In genomic region chr6:89024101-89024650, GRCm38 (mm10) we compare ENCODE assay signal across 10 mouse cellular contexts.
DNase-seq lines count a peak whose midpoint lies in the region; ATAC-seq and TF ChIP-seq lines count a peak whose summit lies in the region.
"Had no signal": no experiment of that assay in that cellular context is flagged by ENCODE, and none has a peak within 500 bp of the region (broad histone marks: within the 10 kb centered on the region; RNA-seq: fewer than 3 reads in every experiment).

No protein-coding gene starts in this region.

- TF ChIP-seq CTCF in left cerebral cortex, adult 2 months (IDR thresholded peaks at IDR 0.05), result no peak; the same call in 1 of the 2 replicates
- TF ChIP-seq CTCF in brain, embryonic 14.5 days (IDR thresholded peaks at IDR 0.05; ENCODE audit: borderline replicate concordance, extremely low read depth, insufficient read depth, insufficient read length), result peak; percentile 45; the same call in 1 of the 2 replicates

- WGBS in hindbrain, embryonic 12.5 days, result 22% methylated on average over 11 of the region's 11 CpGs
- WGBS in neural tube, embryonic 14.5 days, result 13% methylated on average over 11 of the region's 11 CpGs
- WGBS in kidney, embryonic 16.5 days, result 39% methylated on average over 11 of the region's 11 CpGs

- H3K4me2 ChIP-seq in hindbrain, embryonic 12.5 days (replicated peaks), result no peak overlapping the region
- no peak overlapping the region for H3K4me2 ChIP-seq in neural tube, embryonic 14.5 days (ENCODE audit: low read depth, low read length)
- no peak overlapping the region for H3K4me2 ChIP-seq in kidney, embryonic 16.5 days (replicated peaks; ENCODE audit: low read depth, low read length)

- H3K27ac ChIP-seq in left cerebral cortex, adult 2 months, result no peak overlapping the region
- no peak overlapping the region for H3K27ac ChIP-seq in hindbrain, embryonic 12.5 days
- no peak overlapping the region for H3K27ac ChIP-seq in neural tube, embryonic 14.5 days (ENCODE audit: low read depth, low read length)
- no peak overlapping the region for H3K27ac ChIP-seq in kidney, embryonic 16.5 days (ENCODE audit: low read length)

- peaks cover 50% of the 10 kb centered on the region for H3K27me3 ChIP-seq in hindbrain, embryonic 12.5 days
- peaks cover 7% of the 10 kb centered on the region for H3K27me3 ChIP-seq in neural tube, embryonic 14.5 days (ENCODE audit: control insufficient read depth, insufficient read depth, low read length)
- peaks cover 4% of the 10 kb centered on the region; the same call in 1 of the 2 replicates for H3K27me3 ChIP-seq in kidney, embryonic 16.5 days (ENCODE audit: insufficient read depth, low read length)

- intact Hi-C loops in left cerebral cortex, postnatal 4 days (cut with DNase I), result no loop called here
- intact Hi-C loops in left cerebral cortex, adult 2 months (cut with DNase I), result no loop called here

- DNase-seq in left cerebral cortex, postnatal 4 days, result peak; percentile 28
- DNase-seq in left cerebral cortex, adult 2 months (ENCODE audit: extremely low spot score in 1 of 2, low spot score in 2 of 2), result no peak
- DNase-seq in brain, embryonic 14.5 days (ENCODE audit: low read depth), result peak; percentile 96
- no peak for DNase-seq in layer of hippocampus, adult 9-10 months (ENCODE audit: low spot score)
- DNase-seq in spleen, postnatal 36 days (ENCODE audit: low spot score in 2 of 2), result no peak
- DNase-seq: kidney, postnatal 10 days had no signal

- no peak overlapping the region for H3K4me3 ChIP-seq in left cerebral cortex, adult 2 months
- H3K4me3 ChIP-seq in hindbrain, embryonic 12.5 days, result no peak overlapping the region
- H3K4me3 ChIP-seq in neural tube, embryonic 14.5 days (ENCODE audit: low read depth, low read length), result no peak overlapping the region
- H3K4me3 ChIP-seq in kidney, embryonic 16.5 days (ENCODE audit: low read length), result no peak overlapping the region

- TF ChIP-seq POLR2A in brain, embryonic 14.5 days (IDR thresholded peaks at IDR 0.05; ENCODE audit: borderline replicate concordance, extremely low read depth, insufficient read depth, insufficient read length, poor library complexity, severe bottlenecking), result no peak

- H3K36me3 ChIP-seq in hindbrain, embryonic 12.5 days, result no peaks in the 10 kb centered on the region
- no peaks in the 10 kb centered on the region for H3K36me3 ChIP-seq in neural tube, embryonic 14.5 days (ENCODE audit: control insufficient read depth, insufficient read depth, low read length)
- no peaks in the 10 kb centered on the region for H3K36me3 ChIP-seq in kidney, embryonic 16.5 days (ENCODE audit: insufficient read depth, low read length)
- H3K36me3 ChIP-seq: G1E had no signal

- no peak overlapping the region for H3K9ac ChIP-seq in hindbrain, embryonic 12.5 days
- H3K9ac ChIP-seq in neural tube, embryonic 14.5 days (replicated peaks; ENCODE audit: low read depth, low read length), result no peak overlapping the region
- no peak overlapping the region for H3K9ac ChIP-seq in kidney, embryonic 16.5 days (replicated peaks; ENCODE audit: low read length)

- H3K4me1 ChIP-seq in hindbrain, embryonic 12.5 days, result peaks cover 15% of the 10 kb centered on the region; the same call in 1 of the 2 replicates
- H3K4me1 ChIP-seq in neural tube, embryonic 14.5 days (ENCODE audit: control insufficient read depth, insufficient read depth, low read length), result no peaks in the 10 kb centered on the region
- H3K4me1 ChIP-seq in kidney, embryonic 16.5 days (ENCODE audit: insufficient read depth, low read length), result no peaks in the 10 kb centered on the region

- no peaks in the 10 kb centered on the region for H3K9me3 ChIP-seq in hindbrain, embryonic 12.5 days (replicated peaks)
- no peaks in the 10 kb centered on the region for H3K9me3 ChIP-seq in neural tube, embryonic 14.5 days (ENCODE audit: control insufficient read depth, low read length)
- H3K9me3 ChIP-seq in kidney, embryonic 16.5 days (ENCODE audit: low read length), result no peaks in the 10 kb centered on the region
- H3K9me3 ChIP-seq: G1E had no signal

- peak; percentile 72 for ATAC-seq in hindbrain, embryonic 12.5 days (ENCODE audit: low FRiP score)
- peak; percentile 69; the same call in 1 of the 2 replicates for ATAC-seq in neural tube, embryonic 14.5 days (ENCODE audit: low read depth)
- ATAC-seq in kidney, embryonic 16.5 days (ENCODE audit: low FRiP score, low TSS enrichment), result no peak

Comparison
In these comparisons a context has a peak if more than half of its experiments do, and no peak if none do; other contexts are left out.
1. DNase-seq: peak in left cerebral cortex, postnatal 4 days (single experiment) and brain, embryonic 14.5 days (single experiment); none in left cerebral cortex, adult 2 months (0 of 2), layer of hippocampus, adult 9-10 months (single experiment) and spleen, postnatal 36 days (0 of 2).